Mouse (Mus musculus) lung, postnatal 0 days (tissue): ENCODE measurements at regions not wholly inside any gene's neighbourhood (a gene's known extent, or its start where the extent isn't known, plus 50 kb on each side); places are given as distances from the start of the nearest gene placed in this dataset.

ENCODE experiments used
- CTCF ChIP-seq: IDR thresholded peaks from 2 replicates; pipeline ENCODE4 v1.5.1; 2016; ENCODE audit warnings: antibody characterized with exemption, mild to moderate bottlenecking
- EP300 ChIP-seq: IDR thresholded peaks from 2 replicates; pipeline ENCODE4 v1.6.1; 2016; ENCODE audit warnings: antibody characterized with exemption, mild to moderate bottlenecking, control low read depth

DNA sequence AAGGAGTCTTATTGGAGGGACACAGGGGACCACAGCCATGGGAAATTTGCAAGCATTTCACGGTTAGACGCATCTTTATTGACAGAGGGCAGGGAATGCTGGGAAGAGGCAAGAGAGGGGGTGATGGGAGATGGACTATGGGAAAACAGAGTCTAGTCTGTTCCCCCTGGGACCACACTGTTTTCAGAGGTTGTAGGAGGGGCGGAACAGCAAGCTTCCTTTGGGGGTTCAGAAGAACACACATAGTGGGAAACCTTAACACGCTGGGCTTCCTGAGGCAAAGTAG is 183.7 kb upstream of the Rpl38 start:
- TF ChIP-seq CTCF (no peak), EP300 (no peak)
